Mouse (Mus musculus) hindbrain, embryonic 11.5 days (tissue): ENCODE results near the gene Rere. TPM values are rescaled to one million over a fixed set of nuclear protein-coding genes. Genes with fewer than 3 reads are reported as not detected.

Experiments
- ATAC-seq: fragments of 200-750 bp; cut with Nextera tagmentation; 2 replicates; pipeline ENCODE4 v1.8.0; 2017; ENCODE audit warnings: mild to moderate bottlenecking, moderate TSS enrichment, moderate library complexity; ENCODE audit not compliant: low FRiP score
- DNase-seq: peaks from one replicate; pipeline ENCODE4 v3.0.0-alpha.2; 2015; ENCODE audit warnings: low spot score
- H3K27ac ChIP-seq: fragments of 300-500 bp; sonication (generic); 2 replicates; pipeline ENCODE4 v1.5.1; 2014; ENCODE audit warnings: mild to moderate bottlenecking, low read depth, low read length
- H3K27me3 ChIP-seq: fragments of 300-500 bp; sonication (generic); 2 replicates; pipeline ENCODE4 v1.6.1; 2014; ENCODE audit warnings: mild to moderate bottlenecking, low read length, moderate library complexity, mixed read lengths; ENCODE audit not compliant: control insufficient read depth, insufficient read depth
- H3K36me3 ChIP-seq: fragments of 300-500 bp; sonication (generic); 2 replicates; pipeline ENCODE4 v1.6.1; 2014; ENCODE audit warnings: mild to moderate bottlenecking, low read length, moderate library complexity, mixed read lengths; ENCODE audit not compliant: control insufficient read depth, insufficient read depth
- H3K4me1 ChIP-seq: fragments of 300-500 bp; sonication (generic); replicated peaks from 2 replicates; pipeline ENCODE4 v1.6.1; 2014; ENCODE audit warnings: low read length, mixed read lengths; ENCODE audit not compliant: control insufficient read depth, insufficient read depth
- H3K4me2 ChIP-seq: fragments of 300-500 bp; sonication (generic); replicated peaks from 2 replicates; pipeline ENCODE4 v1.6.1; 2014; ENCODE audit warnings: mild to moderate bottlenecking, low read depth, low read length
- H3K4me3 ChIP-seq: fragments of 300-500 bp; sonication (generic); 2 replicates; pipeline ENCODE4 v1.5.1; 2014; ENCODE audit warnings: low read depth, low read length
- H3K9ac ChIP-seq: fragments of 300-500 bp; sonication (generic); 2 replicates; pipeline ENCODE4 v1.6.1; 2014; ENCODE audit warnings: low read depth, low read length
- H3K9me3 ChIP-seq: fragments of 300-500 bp; sonication (generic); 2 replicates; pipeline ENCODE4 v1.6.1; 2016; ENCODE audit warnings: low read length; ENCODE audit not compliant: control insufficient read depth
- WGBS: fragments of 180-500 bp; shearing (Covaris S2); extraction: QIAGEN DNeasy Blood & Tissue Kit; methylation state at CpG from one replicate; pipeline ENCODE4 v1.1.7; 2014; 5-methylcytosine and 5-hydroxymethylcytosine counted together
- polyA plus RNA-seq: library from polyadenylated mRNA; unstranded; fragments of >200 nt; fragmentation: Nextera tagmentation; extraction: Ambion mirVana; gene quantifications from 2 replicates; pipeline ENCODE4 v1.2.1, GENCODE M21; 2014

Gene Rere
- polyA plus RNA-seq, 1 experiment from 2014 or later = 50.0 TPM

GRCm38 (mm10) chr4:150401830-150402607, 120.6 kb downstream of the Rere start:
- H3K4me1 ChIP-seq = peaks cover 18% of the 10 kb centered on the region
- ATAC-seq = no peak
- no peak overlapping the region for H3K9ac ChIP-seq
- H3K27me3 ChIP-seq = no peaks in the 10 kb centered on the region
- no peak for DNase-seq
- no peak overlapping the region for H3K4me2 ChIP-seq
- no peaks in the 10 kb centered on the region for H3K9me3 ChIP-seq
- no peak overlapping the region for H3K27ac ChIP-seq
- no peak overlapping the region for H3K4me3 ChIP-seq
- whole genome bisulfite sequencing = 84% methylated on average over 13 of the region's 13 CpGs
- no peaks in the 10 kb centered on the region for H3K36me3 ChIP-seq

- ATAC-seq (no peak), DNase-seq (no peak)
- no peaks in the 10 kb centered on the region for H3K36me3 ChIP-seq
- H3K4me1 ChIP-seq = peaks cover 13% of the 10 kb centered on the region
- H3K4me3 ChIP-seq = no peak overlapping the region
- no peaks in the 10 kb centered on the region for H3K27me3 ChIP-seq
- 77% methylated on average over 4 of the region's 4 CpGs for WGBS
- H3K4me2 ChIP-seq = no peak overlapping the region
- no peak overlapping the region for H3K9ac ChIP-seq
- H3K27ac ChIP-seq = no peak overlapping the region
- H3K9me3 ChIP-seq = no peaks in the 10 kb centered on the region
Measured at GRCm38 (mm10) chr4:150402608-150402985, 121.2 kb downstream of the Rere start.

- H3K4me2 ChIP-seq = no peak overlapping the region
- H3K4me1 ChIP-seq = peaks cover 4% of the 10 kb centered on the region; the same call in 1 of the 2 replicates
- H3K9ac ChIP-seq = no peak overlapping the region
- H3K27me3 ChIP-seq = no peaks in the 10 kb centered on the region
- WGBS = 51% methylated on average over 11 of the region's 11 CpGs
- DNase-seq = peak; percentile 36
- no peak overlapping the region; the same call in 1 of the 2 replicates for H3K27ac ChIP-seq
- H3K36me3 ChIP-seq = no peaks in the 10 kb centered on the region
- ATAC-seq = no peak
- no peaks in the 10 kb centered on the region for H3K9me3 ChIP-seq
- no peak overlapping the region for H3K4me3 ChIP-seq
Measured at GRCm38 (mm10) chr4:150403941-150404340, 122.5 kb downstream of the Rere start.

GRCm38 (mm10) chr4:150404583-150404982, 123.1 kb downstream of the Rere start:
- Histone ChIP-seq H3K27ac (no peak overlapping the region), H3K4me1 (peaks cover 4% of the 10 kb centered on the region; the same call in 1 of the 2 replicates), H3K9ac (no peak overlapping the region), H3K36me3 (no peaks in the 10 kb centered on the region), H3K4me2 (no peak overlapping the region), H3K9me3 (no peaks in the 10 kb centered on the region), H3K27me3 (no peaks in the 10 kb centered on the region), H3K4me3 (no peak overlapping the region)
- WGBS = 44% methylated on average over 6 of the region's 6 CpGs
- DNase-seq (no peak), ATAC-seq (no peak)

- no peaks in the 10 kb centered on the region for H3K27me3 ChIP-seq
- H3K4me1 ChIP-seq = peaks cover 4% of the 10 kb centered on the region; the same call in 1 of the 2 replicates
- ATAC-seq (no peak), DNase-seq (no peak)
- no peak overlapping the region for H3K4me2 ChIP-seq
- H3K4me3 ChIP-seq = no peak overlapping the region
- no peaks in the 10 kb centered on the region for H3K36me3 ChIP-seq
- 65% methylated on average over 5 of the region's 5 CpGs for WGBS
- H3K9me3 ChIP-seq = no peaks in the 10 kb centered on the region
- no peak overlapping the region for H3K9ac ChIP-seq
- no peak overlapping the region for H3K27ac ChIP-seq
Measured at GRCm38 (mm10) chr4:150405786-150406185, 124.3 kb downstream of the Rere start.

GRCm38 (mm10) chr4:150406320-150406719, 124.9 kb downstream of the Rere start:
- Histone ChIP-seq H3K4me1 (peaks cover 4% of the 10 kb centered on the region; the same call in 1 of the 2 replicates), H3K27ac (0 out of 2 replicates have a peak overlapping the region, but pooled peaks have one; percentile 17)
- WGBS = 58% methylated on average over 21 of the region's 21 CpGs

GRCm38 (mm10) chr4:150406821-150407220, 125.4 kb downstream of the Rere start:
- 91% methylated on average over 6 of the region's 6 CpGs for WGBS
- Histone ChIP-seq H3K27ac (no peak overlapping the region), H3K27me3 (no peaks in the 10 kb centered on the region), H3K4me3 (no peak overlapping the region), H3K4me1 (peaks cover 4% of the 10 kb centered on the region; the same call in 1 of the 2 replicates), H3K9me3 (no peaks in the 10 kb centered on the region), H3K9ac (no peak overlapping the region), H3K36me3 (no peaks in the 10 kb centered on the region), H3K4me2 (no peak overlapping the region)
- DNase-seq = no peak
- no peak for ATAC-seq

More at GRCm38 (mm10) chr4:150406320-150406719, 124.9 kb downstream of the Rere start:
- H3K9me3 ChIP-seq = no peaks in the 10 kb centered on the region
- DNase-seq (no peak), ATAC-seq (no peak)
- H3K4me2 ChIP-seq = no peak overlapping the region
- H3K9ac ChIP-seq = no peak overlapping the region
- no peak overlapping the region for H3K4me3 ChIP-seq
- H3K36me3 ChIP-seq = no peaks in the 10 kb centered on the region
- no peaks in the 10 kb centered on the region for H3K27me3 ChIP-seq

GRCm38 (mm10) chr4:150414296-150414695, 132.8 kb downstream of the Rere start:
- Histone ChIP-seq H3K27me3 (no peaks in the 10 kb centered on the region), H3K9me3 (no peaks in the 10 kb centered on the region), H3K9ac (no peak overlapping the region), H3K4me1 (no peaks in the 10 kb centered on the region), H3K4me3 (no peak overlapping the region), H3K36me3 (no peaks in the 10 kb centered on the region), H3K4me2 (no peak overlapping the region), H3K27ac (no peak overlapping the region)
- WGBS = 83% methylated on average over 5 of the region's 5 CpGs
- no peak for ATAC-seq
- DNase-seq = no peak

- ATAC-seq (no peak), DNase-seq (no peak)
- Histone ChIP-seq H3K27me3 (no peaks in the 10 kb centered on the region), H3K36me3 (no peaks in the 10 kb centered on the region), H3K4me3 (no peak overlapping the region), H3K4me2 (no peak overlapping the region), H3K27ac (no peak overlapping the region), H3K9ac (no peak overlapping the region), H3K4me1 (no peaks in the 10 kb centered on the region), H3K9me3 (no peaks in the 10 kb centered on the region)
- WGBS = 100% methylated on average over 1 of the region's 1 CpGs
Measured at GRCm38 (mm10) chr4:150414759-150415158, 133.3 kb downstream of the Rere start.
